Mouse (Mus musculus): Measurements from ENCODE around the gene Magi2.

Magi2 gene

GRCm38 (mm10) chr5:20334549-20334948, 1107.7 kb downstream of the Magi2 start:
- no peak for DNase-seq (ENCODE audit: low read depth in 2 of 2, low spot score in 2 of 2)

- DNase-seq (ENCODE audit: low read depth in 2 of 2, low spot score in 2 of 2), result no peak
These were observed 1126.1 kb downstream of the Magi2 start for GRCm38 (mm10) chr5:20352941-20353340.

- no peak for DNase-seq (ENCODE audit: low read depth in 2 of 2, low spot score in 2 of 2)
These were observed 1131.6 kb downstream of the Magi2 start for GRCm38 (mm10) chr5:20358437-20358836.

GRCm38 (mm10) chr5:20359021-20359420, 1132.2 kb downstream of the Magi2 start:
- no peak for DNase-seq (ENCODE audit: low read depth in 2 of 2, low spot score in 2 of 2)

- no peak for DNase-seq (ENCODE audit: low read depth in 2 of 2, low spot score in 2 of 2)
These were observed 1135.3 kb downstream of the Magi2 start for GRCm38 (mm10) chr5:20362154-20362553.

- no peak for DNase-seq (ENCODE audit: low read depth in 2 of 2, low spot score in 2 of 2)
These were observed 1136.4 kb downstream of the Magi2 start for GRCm38 (mm10) chr5:20363216-20363615.

DNA sequence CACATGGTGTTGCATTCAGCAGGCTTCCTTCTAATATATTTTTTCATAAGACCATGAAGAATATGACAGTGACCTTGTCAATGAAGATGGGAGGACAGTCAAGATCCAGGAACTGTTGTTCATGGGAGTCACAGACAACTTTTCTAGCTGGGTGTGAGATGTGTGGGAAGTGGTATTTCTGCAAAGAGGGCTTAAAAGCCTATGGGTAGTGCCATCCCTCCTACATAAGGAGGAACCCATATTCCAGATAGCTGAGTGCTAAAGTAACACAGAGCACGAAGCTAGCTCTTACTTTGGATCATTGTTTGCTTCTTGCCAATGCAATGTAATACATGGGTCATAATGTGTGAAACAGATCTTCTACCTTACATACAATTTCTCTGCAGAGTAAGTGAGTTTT, 1146.8 kb downstream of the Magi2 start:
- DNase-seq (ENCODE audit: low read depth in 2 of 2, low spot score in 2 of 2), result no peak

- no peak for DNase-seq (ENCODE audit: low read depth in 2 of 2, low spot score in 2 of 2)
These were observed 1151.4 kb downstream of the Magi2 start for GRCm38 (mm10) chr5:20378071-20378800.

GRCm38 (mm10) chr5:20404533-20404932, 1177.7 kb downstream of the Magi2 start:
- DNase-seq (ENCODE audit: low read depth in 2 of 2, low spot score in 2 of 2), result no peak

GRCm38 (mm10) chr5:20406626-20407025, 1179.8 kb downstream of the Magi2 start:
- DNase-seq (ENCODE audit: low read depth in 2 of 2, low spot score in 2 of 2), result no peak

GRCm38 (mm10) chr5:20415320-20415719, 1188.5 kb downstream of the Magi2 start:
- DNase-seq (ENCODE audit: low read depth in 2 of 2, low spot score in 2 of 2), result no peak

GRCm38 (mm10) chr5:20417348-20417747, 1190.5 kb downstream of the Magi2 start:
- DNase-seq (ENCODE audit: low read depth in 2 of 2, low spot score in 2 of 2), result no peak

- no peak for DNase-seq (ENCODE audit: low read depth in 2 of 2, low spot score in 2 of 2)
These were observed 1205.4 kb downstream of the Magi2 start for GRCm38 (mm10) chr5:20432148-20432813.

- DNase-seq (ENCODE audit: low read depth in 2 of 2, low spot score in 2 of 2), result no peak
These were observed 1219.8 kb downstream of the Magi2 start for GRCm38 (mm10) chr5:20446471-20447174.

DNA sequence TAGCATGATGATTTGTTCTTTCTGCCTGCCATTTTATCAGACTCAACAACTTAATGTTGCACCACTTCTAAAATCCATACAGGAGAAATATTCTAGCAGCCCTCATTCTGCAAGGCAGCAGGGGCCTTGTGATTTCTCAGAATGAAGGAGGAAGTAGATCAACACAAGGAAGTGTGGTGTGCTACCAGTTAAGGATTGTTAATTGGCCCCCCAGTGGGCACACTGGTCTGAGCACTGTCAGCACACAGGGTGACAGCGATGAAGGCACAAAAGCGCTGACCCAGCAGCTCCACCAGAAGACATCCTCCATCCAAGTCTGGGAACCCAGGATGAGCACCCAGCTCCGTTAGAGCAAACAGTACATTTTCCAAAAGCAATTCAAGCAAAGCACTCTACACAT, 1229.3 kb downstream of the Magi2 start:
- no peak for DNase-seq (ENCODE audit: low read depth in 2 of 2, low spot score in 2 of 2)

DNA sequence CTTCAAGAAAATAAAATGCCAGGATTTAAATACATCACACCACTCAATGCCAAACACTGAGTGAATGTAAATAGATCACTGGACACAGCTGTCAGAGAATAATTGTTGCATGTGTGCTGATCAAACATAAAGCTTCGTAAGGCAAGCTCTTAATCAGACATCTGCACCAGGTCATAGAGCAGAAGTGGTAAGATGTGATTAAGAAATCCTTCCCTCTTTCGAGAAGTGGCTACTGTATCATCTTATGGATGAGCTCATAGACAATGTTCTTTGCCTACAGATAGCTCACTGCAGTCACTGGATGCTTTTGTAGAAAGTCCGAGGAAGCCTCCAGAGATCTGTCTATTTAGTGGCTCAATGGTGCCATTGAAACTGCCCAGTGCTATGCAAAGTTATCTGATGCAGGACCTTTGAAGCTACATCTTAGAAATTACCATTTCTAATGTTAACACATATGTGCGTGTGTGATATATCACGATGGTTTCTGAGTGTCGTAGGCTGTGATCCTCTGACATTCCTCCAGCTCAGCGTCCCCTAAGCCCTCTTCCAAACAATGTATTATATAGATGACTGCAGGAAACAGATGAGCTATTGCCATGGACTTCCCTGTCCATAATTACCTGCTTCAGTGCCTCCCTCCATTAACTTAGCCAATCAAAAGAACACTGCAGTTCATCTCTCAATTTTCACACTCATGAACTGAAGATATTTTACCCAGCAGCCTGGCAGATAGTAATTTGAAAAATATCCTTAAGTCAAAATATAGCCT, 1231.1 kb downstream of the Magi2 start:
- no peak for DNase-seq (ENCODE audit: low read depth in 2 of 2, low spot score in 2 of 2)

DNA sequence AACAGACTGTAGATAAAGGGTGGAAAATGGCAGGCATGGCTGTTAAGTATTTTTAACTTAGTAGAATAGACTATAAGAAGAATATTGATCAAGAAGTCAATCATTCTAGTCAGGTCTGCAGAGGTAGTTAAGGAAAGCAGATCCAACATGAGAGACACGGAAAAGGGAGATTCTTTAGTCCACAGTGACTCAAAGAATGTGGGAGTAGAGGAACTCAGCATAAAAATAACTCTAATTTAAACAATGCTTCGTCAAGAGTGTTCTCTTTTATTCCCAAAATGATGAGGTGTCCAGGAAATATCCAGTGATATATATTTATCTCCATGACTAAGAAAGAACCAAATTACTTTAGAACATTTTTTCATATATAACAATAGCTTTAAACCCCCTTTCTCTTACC, 1234.9 kb downstream of the Magi2 start:
- DNase-seq (ENCODE audit: low read depth in 2 of 2, low spot score in 2 of 2), result no peak

DNA sequence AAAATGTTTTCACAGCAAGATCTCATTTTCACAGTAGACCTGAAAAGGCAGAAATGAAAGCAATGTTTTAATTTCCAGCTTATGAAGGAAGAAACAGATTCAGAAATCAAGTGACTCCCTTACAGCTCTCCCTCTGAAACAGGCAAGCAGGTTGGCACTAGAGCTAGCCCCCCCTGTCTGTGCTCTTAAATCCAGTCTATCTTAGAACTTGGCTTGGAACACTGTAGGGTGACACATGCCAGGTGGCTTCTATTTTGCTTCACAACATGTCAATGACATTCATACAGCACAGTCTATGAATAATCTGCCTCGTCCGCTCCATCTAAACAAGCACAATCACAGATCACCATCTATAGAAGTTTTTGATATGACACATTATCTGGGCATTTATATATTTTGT, 1235.5 kb downstream of the Magi2 start:
- DNase-seq (ENCODE audit: low read depth in 2 of 2, low spot score in 2 of 2), result no peak

- no peak for DNase-seq (ENCODE audit: low read depth in 2 of 2, low spot score in 2 of 2)
These were observed 1242.9 kb downstream of the Magi2 start for GRCm38 (mm10) chr5:20469721-20470120.

- DNase-seq (ENCODE audit: low read depth in 2 of 2, low spot score in 2 of 2), result peak; percentile 5 to 27
These were observed 1243.6 kb downstream of the Magi2 start for GRCm38 (mm10) chr5:20470466-20470865.

- no peak for DNase-seq (ENCODE audit: low read depth in 2 of 2, low spot score in 2 of 2)
These were observed 1257.7 kb downstream of the Magi2 start for GRCm38 (mm10) chr5:20484505-20484904.
